Mouse (Mus musculus) spleen, adult 2 months (tissue): ENCODE results near the gene Hcar2.

Experiments
- CTCF ChIP-seq: fragments of 200-500 bp; IDR thresholded peaks from 2 replicates; pipeline ENCODE4 v1.5.1; 2011; ENCODE audit warnings: mild to moderate bottlenecking, inconsistent platforms; ENCODE audit not compliant: insufficient read depth, insufficient read length, insufficient replicate concordance; ENCODE audit errors: extremely low read depth
- POLR2A ChIP-seq: fragments of 200-500 bp; IDR thresholded peaks from 2 replicates; pipeline ENCODE4 v1.6.1; 2011; ENCODE audit warnings: low read depth, low read length, inconsistent platforms

DNA sequence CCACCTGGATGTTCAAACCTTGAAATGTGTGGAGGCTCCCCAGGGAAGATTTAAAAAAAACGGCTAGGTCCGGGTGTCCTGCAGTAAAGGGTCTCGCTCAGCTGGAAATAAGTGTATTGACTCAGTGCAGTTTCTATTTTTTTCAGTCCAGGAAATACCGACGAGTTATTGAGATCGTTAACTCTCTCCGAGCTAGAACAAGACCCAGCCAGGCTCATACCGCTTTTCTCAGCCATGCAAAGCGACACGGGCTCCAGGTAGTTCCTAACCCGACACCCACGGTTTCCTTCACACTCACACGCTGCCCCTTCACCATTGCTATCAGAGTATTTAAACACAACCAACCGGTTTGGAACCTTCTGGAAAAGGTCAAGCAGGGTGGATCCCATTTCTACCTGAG, 12.8 kb upstream of the Hcar2 start:
- no peak for TF ChIP-seq CTCF
- no peak for TF ChIP-seq POLR2A
